Mouse (Mus musculus) CD4-positive helper T cell, adult 2 months (primary cell): ENCODE measurements around the gene Adam33.
A peak's percentile ranks its signal among the peaks of the same experiment; 100 is the strongest.
"Not testable (repeated sequence)": the region's sequence is repeated elsewhere in the genome, so short reads cannot be mapped to it uniquely, and the experiment has no call there.

Experiments used
- DNase-seq: peaks from one replicate; pipeline ENCODE4 v3.0.0-alpha.2; 2012; ENCODE audit warnings: low read depth, missing footprints, low spot score

Adam33 gene

GRCm38 (mm10) chr2:131056191-131056590, 7.4 kb downstream of the Adam33 start:
- peak; percentile 19 for DNase-seq

GRCm38 (mm10) chr2:131055631-131056030, 8.0 kb downstream of the Adam33 start:
- DNase-seq: peak; percentile 48

- no peak for DNase-seq
Observed at GRCm38 (mm10) chr2:131054646-131055264, 8.9 kb downstream of the Adam33 start.

- no peak for DNase-seq
Observed at GRCm38 (mm10) chr2:131053851-131054645, 9.6 kb downstream of the Adam33 start.

- no peak for DNase-seq
Observed at GRCm38 (mm10) chr2:131052862-131053418, 10.7 kb downstream of the Adam33 start.

- DNase-seq: no peak
Observed at GRCm38 (mm10) chr2:131052043-131052442, 11.6 kb downstream of the Adam33 start.

- no peak for DNase-seq
Observed at GRCm38 (mm10) chr2:131046025-131046424, 17.6 kb downstream of the Adam33 start.

- no peak for DNase-seq
Observed at GRCm38 (mm10) chr2:131044989-131045720, 18.5 kb downstream of the Adam33 start.

GRCm38 (mm10) chr2:131044354-131044852, 19.2 kb downstream of the Adam33 start:
- DNase-seq: no peak

- DNase-seq: no peak
Observed at GRCm38 (mm10) chr2:131042988-131043387, 20.6 kb downstream of the Adam33 start, which contains the start of gene Gfra4. Gene Gfra4, minus strand, starts transcription at chr2:131043088.

GRCm38 (mm10) chr2:131040854-131041825, 22.5 kb downstream of the Adam33 start:
- no peak for DNase-seq

- DNase-seq: no peak
Observed at GRCm38 (mm10) chr2:131038675-131039074, 24.9 kb downstream of the Adam33 start.

GRCm38 (mm10) chr2:131038197-131038596, 25.4 kb downstream of the Adam33 start:
- DNase-seq: no peak

GRCm38 (mm10) chr2:131037226-131037990, 26.2 kb downstream of the Adam33 start:
- no peak for DNase-seq

GRCm38 (mm10) chr2:131036757-131037156, 26.9 kb downstream of the Adam33 start:
- DNase-seq: no peak

- no peak for DNase-seq
Observed at GRCm38 (mm10) chr2:131036343-131036742, 27.3 kb downstream of the Adam33 start.

- not testable (repeated sequence) for DNase-seq
Observed at GRCm38 (mm10) chr2:131031406-131031805, 32.2 kb downstream of the Adam33 start.

GRCm38 (mm10) chr2:131030998-131031397, 32.6 kb downstream of the Adam33 start:
- DNase-seq: no peak

GRCm38 (mm10) chr2:131030561-131030960, 33.1 kb downstream of the Adam33 start:
- DNase-seq: no peak
